In genomic region chr8:127759906-127760305, GRCm38 (mm10) we compare ENCODE assay signal across 22 mouse cellular contexts.
DNase-seq lines count a peak whose midpoint lies in the region; ATAC-seq and TF ChIP-seq lines count a peak whose summit lies in the region.
"Had no signal": no experiment of that assay in that cellular context is flagged by ENCODE, and none has a peak within 500 bp of the region (broad histone marks: within the 10 kb centered on the region; RNA-seq: fewer than 3 reads in every experiment).

No protein-coding gene starts in this region.

- peak; percentile 75 for DNase-seq in heart, adult 11 months
- peak; percentile 62 for DNase-seq in brain, adult 2 months (ENCODE audit: low read depth, low spot score)
- DNase-seq in layer of hippocampus, adult 2 months (ENCODE audit: low spot score in 2 of 2) = peak; percentile 41 to 63
- DNase-seq in layer of hippocampus, postnatal 10 days (ENCODE audit: low spot score in 2 of 2) = peak; percentile 36 to 40
- no peak for DNase-seq in Muller cell, postnatal 12 days (ENCODE audit: inconsistent ontology term)
- no peak for DNase-seq in cerebellum, adult 9-10 months
- DNase-seq: adrenal gland, adult 2 months; adrenal gland, postnatal 14 days; B cell, adult 2 months; cerebellum, adult 11-12 months; cerebellum, adult 8-10 months; cerebellum, postnatal 14 days; gastrocnemius, postnatal 25 days; heart, adult 2 months had no signal

- H3K4me3 ChIP-seq in heart, embryonic 12.5 days = no peak overlapping the region
- H3K4me3 ChIP-seq in layer of hippocampus, adult 2 months = no peak overlapping the region
- H3K4me3 ChIP-seq: forebrain, embryonic 10.5 days; heart, adult 2 months; heart, embryonic 10.5 days; hindbrain, embryonic 12.5 days; hindbrain, embryonic 15.5 days had no signal

- ATAC-seq in heart, embryonic 12.5 days (ENCODE audit: insufficient number of reproducible peaks, low FRiP score) = no peak
- ATAC-seq: forebrain, embryonic 14.5 days had no signal

- no peak for TF ChIP-seq CTCF in layer of hippocampus, adult 2 months (conservative IDR thresholded peaks at IDR 0.05)

- no peak overlapping the region for H3K4me2 ChIP-seq in heart, embryonic 12.5 days
- H3K4me2 ChIP-seq: hindbrain, embryonic 12.5 days; hindbrain, embryonic 15.5 days had no signal

- H3K9me3 ChIP-seq in heart, embryonic 12.5 days (replicated peaks) = no peaks in the 10 kb centered on the region
- H3K9me3 ChIP-seq: forebrain, embryonic 10.5 days; heart, embryonic 10.5 days; hindbrain, embryonic 12.5 days; hindbrain, embryonic 15.5 days had no signal

- H3K9ac ChIP-seq in heart, embryonic 12.5 days = no peak overlapping the region
- H3K9ac ChIP-seq: hindbrain, embryonic 12.5 days; hindbrain, embryonic 15.5 days had no signal

- 72% methylated on average over 5 of the region's 5 CpGs for WGBS in heart, embryonic 12.5 days

- no peak overlapping the region for H3K27ac ChIP-seq in heart, embryonic 12.5 days (ENCODE audit: poor library complexity, severe bottlenecking)
- peak overlapping the region; percentile 71 for H3K27ac ChIP-seq in layer of hippocampus, adult 2 months
- H3K27ac ChIP-seq: forebrain, embryonic 10.5 days; heart, adult 2 months; heart, embryonic 10.5 days; hindbrain, embryonic 12.5 days; hindbrain, embryonic 15.5 days had no signal

- H3K36me3 ChIP-seq in heart, embryonic 12.5 days = no peaks in the 10 kb centered on the region
- H3K36me3 ChIP-seq: forebrain, embryonic 10.5 days; G1E; heart, embryonic 10.5 days; hindbrain, embryonic 12.5 days; hindbrain, embryonic 15.5 days had no signal

- H3K27me3 ChIP-seq in heart, embryonic 12.5 days (replicated peaks) = no peaks in the 10 kb centered on the region
- H3K27me3 ChIP-seq: CH12.LX; hindbrain, embryonic 12.5 days; hindbrain, embryonic 15.5 days had no signal

- H3K4me1 ChIP-seq in heart, embryonic 12.5 days (replicated peaks) = 0 out of 2 replicates have a peak, but pooled peaks cover 4% of the 10 kb centered on the region
- H3K4me1 ChIP-seq: forebrain, embryonic 10.5 days; hindbrain, embryonic 12.5 days; hindbrain, embryonic 15.5 days had no signal

Comparison
In these comparisons a context has a peak if more than half of its experiments do, and no peak if none do; other contexts are left out.
1. DNase-seq: peak in heart, adult 11 months (single experiment), brain, adult 2 months (single experiment), layer of hippocampus, adult 2 months (2 of 2) and layer of hippocampus, postnatal 10 days (2 of 2); none in Muller cell, postnatal 12 days (single experiment) and cerebellum, adult 9-10 months (single experiment).